Mouse (Mus musculus) embryonic facial prominence, embryonic 12.5 days (tissue): ENCODE results near the gene Gga3. TPM values are rescaled to one million over a fixed set of nuclear protein-coding genes. Genes with fewer than 3 reads are reported as not detected.

Experiments used
- ATAC-seq: fragments of 200-750 bp; cut with Nextera tagmentation; 2 replicates; pipeline ENCODE4 v1.8.0; 2017; ENCODE audit not compliant: insufficient number of reproducible peaks, insufficient read depth, low FRiP score, low TSS enrichment
- H3K27ac ChIP-seq: fragments of 300-500 bp; sonication (generic); 2 replicates; pipeline ENCODE4 v1.5.1; 2016; ENCODE audit warnings: mild to moderate bottlenecking
- H3K27me3 ChIP-seq: fragments of 300-500 bp; sonication (generic); 2 replicates; pipeline ENCODE4 v1.6.1; 2016; ENCODE audit warnings: mild to moderate bottlenecking, moderate library complexity
- H3K36me3 ChIP-seq: fragments of 300-500 bp; sonication (generic); 2 replicates; pipeline ENCODE4 v1.6.1; 2016; ENCODE audit warnings: mild to moderate bottlenecking
- H3K4me1 ChIP-seq: fragments of 300-500 bp; sonication (generic); 2 replicates; pipeline ENCODE4 v1.6.1; 2016
- H3K4me2 ChIP-seq: fragments of 300-500 bp; sonication (generic); replicated peaks from 2 replicates; pipeline ENCODE4 v1.6.1; 2016; ENCODE audit warnings: mild to moderate bottlenecking, moderate library complexity
- H3K4me3 ChIP-seq: fragments of 300-500 bp; sonication (generic); 2 replicates; pipeline ENCODE4 v1.5.1; 2016; ENCODE audit warnings: mild to moderate bottlenecking
- H3K9ac ChIP-seq: fragments of 300-500 bp; sonication (generic); 2 replicates; pipeline ENCODE4 v1.6.1; 2016; ENCODE audit warnings: mild to moderate bottlenecking, moderate library complexity
- H3K9me3 ChIP-seq: fragments of 300-500 bp; sonication (generic); 2 replicates; pipeline ENCODE4 v1.6.1; 2016; ENCODE audit warnings: mild to moderate bottlenecking, moderate library complexity
- WGBS: fragments of 180-500 bp; shearing (Covaris S2); methylation state at CpG from one replicate; pipeline ENCODE4 v1.1.7; 2016; 5-methylcytosine and 5-hydroxymethylcytosine counted together
- polyA plus RNA-seq: library from polyadenylated mRNA; unstranded; fragments of >200 nt; fragmentation: Nextera tagmentation; extraction: Ambion mirVana; gene quantifications from 2 replicates; pipeline ENCODE4 v1.2.1, GENCODE M21; 2016

The Gga3 gene
- polyA plus RNA-seq, 1 experiment from 2014 or later, result 29.1 TPM

- 1% methylated on average over 64 of the region's 70 CpGs for WGBS
- ATAC-seq, result peak; percentile 76
- peak within 1 kb of the TSS; percentile 100 for H3K27ac ChIP-seq
- H3K9ac ChIP-seq, result peak within 1 kb of the TSS; percentile 98
- H3K36me3 ChIP-seq, result peaks cover 26% of the 10 kb centered on the region
- no peaks in the 10 kb centered on the region for H3K27me3 ChIP-seq
- H3K4me3 ChIP-seq, result peak within 1 kb of the TSS; percentile 93
- H3K4me2 ChIP-seq, result peak within 1 kb of the TSS; percentile 84
- no peaks in the 10 kb centered on the region for H3K9me3 ChIP-seq
- H3K4me1 ChIP-seq, result peaks cover 13% of the 10 kb centered on the region; the same call in 1 of the 2 replicates
Measured at GRCm38 (mm10) chr11:115536038-115536681, 67.7 kb downstream of the Gga3 start, which contains the start of gene Sumo2. TSS of gene Sumo2 (minus strand) at chr11:115536276.

- Histone ChIP-seq H3K4me1 (peaks cover 13% of the 10 kb centered on the region; the same call in 1 of the 2 replicates), H3K9me3 (no peaks in the 10 kb centered on the region), H3K27ac (peak overlapping the region; percentile 100), H3K27me3 (no peaks in the 10 kb centered on the region), H3K9ac (peak overlapping the region; percentile 98), H3K36me3 (peaks cover 28% of the 10 kb centered on the region), H3K4me2 (peak overlapping the region; percentile 84), H3K4me3 (peak overlapping the region; percentile 93)
- WGBS, result 1% methylated on average over 74 of the region's 84 CpGs
- peak; percentile 42 for ATAC-seq
Measured at GRCm38 (mm10) chr11:115535401-115536037, 68.3 kb downstream of the Gga3 start.

GRCm38 (mm10) chr11:115534759-115535371, 69.0 kb downstream of the Gga3 start:
- Histone ChIP-seq H3K27me3 (no peaks in the 10 kb centered on the region), H3K4me3 (peak overlapping the region; percentile 93), H3K9ac (peak overlapping the region; percentile 98), H3K36me3 (peaks cover 34% of the 10 kb centered on the region), H3K27ac (peak overlapping the region; percentile 100), H3K4me2 (peak overlapping the region; percentile 84), H3K4me1 (peaks cover 13% of the 10 kb centered on the region; the same call in 1 of the 2 replicates), H3K9me3 (no peaks in the 10 kb centered on the region)
- 6% methylated on average over 11 of the region's 11 CpGs for WGBS
- ATAC-seq, result no peak

Other genes with a start within 250 kb of the Gga3 start
- 7.7 and 7.9 TPM in 2 replicates for gene Hid1, start 236.3 kb downstream of the Gga3 start, polyA plus RNA-seq
- 19.7 and 20.6 TPM in 2 replicates for gene Cdr2l, start 222.1 kb downstream of the Gga3 start, polyA plus RNA-seq
- gene Mrpl58, start 200.3 kb downstream of the Gga3 start, polyA plus RNA-seq, result 170 and 181 TPM in 2 replicates
- 867 and 893 TPM in 2 replicates for gene Atp5h, start 184.1 kb downstream of the Gga3 start, polyA plus RNA-seq
- 24.5 and 26.1 TPM in 2 replicates for gene Kctd2, start 183.9 kb downstream of the Gga3 start, polyA plus RNA-seq
- not detected in 2 replicates for gene Trim80, start 163.5 kb downstream of the Gga3 start, polyA plus RNA-seq
- gene Slc16a5, start 141.6 kb downstream of the Gga3 start, polyA plus RNA-seq, result 0.22 and 0.28 TPM in 2 replicates
- gene Armc7, start 128.4 kb downstream of the Gga3 start, polyA plus RNA-seq, result 10.3 and 10.7 TPM in 2 replicates
- gene Nt5c, start 112.2 kb downstream of the Gga3 start, polyA plus RNA-seq, result 73.7 and 80.6 TPM in 2 replicates
- gene Jpt1, start 89.7 kb downstream of the Gga3 start, polyA plus RNA-seq, result 591 and 626 TPM in 2 replicates
- gene Sumo2, start 67.8 kb downstream of the Gga3 start, polyA plus RNA-seq, result 1,276 and 1,289 TPM in 2 replicates
- 192 and 205 TPM in 2 replicates for gene Nup85, start 39.6 kb downstream of the Gga3 start, polyA plus RNA-seq
- 95.9 and 108 TPM in 2 replicates for gene Mrps7, start 126 bp downstream of the Gga3 start, polyA plus RNA-seq
- gene Mif4gd, start 8.9 kb upstream of the Gga3 start, polyA plus RNA-seq, result 16.6 and 17.6 TPM in 2 replicates
- 23.8 and 29.5 TPM in 2 replicates for gene Slc25a19, start 24.2 kb upstream of the Gga3 start, polyA plus RNA-seq
- gene Grb2, start 104.5 kb upstream of the Gga3 start, polyA plus RNA-seq, result 115 and 118 TPM in 2 replicates
- gene Tmem94, start 161.4 kb upstream of the Gga3 start, polyA plus RNA-seq, result 29.6 and 30.0 TPM in 2 replicates
- 17.5 TPM in 2 replicates for gene Caskin2, start 209.6 kb upstream of the Gga3 start, polyA plus RNA-seq
- 36.3 and 36.7 TPM in 2 replicates for gene Tsen54, start 210.7 kb upstream of the Gga3 start, polyA plus RNA-seq
- 7.6 and 8.8 TPM in 2 replicates for gene Llgl2, start 220.0 kb upstream of the Gga3 start, polyA plus RNA-seq